Mouse (Mus musculus): ENCODE results near the gene B3gnt8. TPM values are rescaled to one million over a fixed set of nuclear protein-coding genes. Genes with fewer than 3 reads are reported as not detected.
"Not testable (repeated sequence)": the region's sequence is repeated elsewhere in the genome, so short reads cannot be mapped to it uniquely, and the experiment has no call there.

B3gnt8 gene
- 1 to 10 TPM; 3.1 to 6.0 TPM for total RNA-seq (2021)

GRCm38 (mm10) chr7:25626509-25627430, at the start of gene B3gnt8:
Gene B3gnt8 (plus strand): TSS chr7:25626654.
- DNase-seq = peak; percentile 69 to 78
- intact Hi-C loops (cut with DNase I) = loop anchor here (2.0 kb wide), 1 partner anchor 32 kb away; the partner anchor contains the start of genes Bckdha and Exosc5

- DNase-seq = not testable (repeated sequence)
- intact Hi-C loops (cut with DNase I) = loop anchor here (5.0 kb wide), 1 partner anchor 740 kb away; no protein-coding TSS in a partner anchor
Observed at GRCm38 (mm10) chr7:25576793-25577437, 49.5 kb upstream of the B3gnt8 start.

GRCm38 (mm10) chr7:25579441-25579840, 47.0 kb upstream of the B3gnt8 start:
- DNase-seq = no peak
- intact Hi-C loops (cut with DNase I) = loop anchor here (5.0 kb wide), 1 partner anchor 742 kb away; no protein-coding TSS in a partner anchor

GRCm38 (mm10) chr7:25582301-25582810, 44.1 kb upstream of the B3gnt8 start:
- DNase-seq = no peak
- intact Hi-C loops (cut with DNase I) = no loop called here

- intact Hi-C loops (cut with DNase I) = no loop called here
Observed at GRCm38 (mm10) chr7:25584651-25585050, 41.8 kb upstream of the B3gnt8 start.

GRCm38 (mm10) chr7:25585351-25586204, 40.9 kb upstream of the B3gnt8 start:
- no peak for DNase-seq
- intact Hi-C loops (cut with DNase I) = no loop called here

More at GRCm38 (mm10) chr7:25584651-25585050, 41.8 kb upstream of the B3gnt8 start:
- no peak for DNase-seq

- no peak for DNase-seq
- intact Hi-C loops (cut with DNase I) = no loop called here
Observed at GRCm38 (mm10) chr7:25591226-25591625, 35.2 kb upstream of the B3gnt8 start.

GRCm38 (mm10) chr7:25593859-25594258, 32.6 kb upstream of the B3gnt8 start:
- intact Hi-C loops (cut with DNase I) = no loop called here
- DNase-seq = no peak

GRCm38 (mm10) chr7:25599663-25600062, 26.8 kb upstream of the B3gnt8 start:
- DNase-seq = peak; percentile 74 to 83
- intact Hi-C loops (cut with DNase I) = loop anchor here (5.0 kb wide), 2 partner anchors 112 to 172 kb away; no protein-coding TSS in a partner anchor

GRCm38 (mm10) chr7:25600666-25601065, 25.8 kb upstream of the B3gnt8 start:
- DNase-seq = no peak
- intact Hi-C loops (cut with DNase I) = no loop called here

GRCm38 (mm10) chr7:25601346-25601745, 25.1 kb upstream of the B3gnt8 start:
- DNase-seq = no peak
- intact Hi-C loops (cut with DNase I) = no loop called here

GRCm38 (mm10) chr7:25606625-25607063, 19.8 kb upstream of the B3gnt8 start:
- intact Hi-C loops (cut with DNase I) = no loop called here
- no peak for DNase-seq

- intact Hi-C loops (cut with DNase I) = no loop called here
- no peak for DNase-seq
Observed at GRCm38 (mm10) chr7:25607196-25607595, 19.3 kb upstream of the B3gnt8 start.

GRCm38 (mm10) chr7:25610056-25610455, 16.4 kb upstream of the B3gnt8 start:
- intact Hi-C loops (cut with DNase I) = no loop called here
- DNase-seq = no peak

GRCm38 (mm10) chr7:25611501-25611900, 15.0 kb upstream of the B3gnt8 start:
- intact Hi-C loops (cut with DNase I) = no loop called here

GRCm38 (mm10) chr7:25614086-25614485, 12.4 kb upstream of the B3gnt8 start:
- intact Hi-C loops (cut with DNase I) = no loop called here
- no peak for DNase-seq

More at GRCm38 (mm10) chr7:25611501-25611900, 15.0 kb upstream of the B3gnt8 start:
- DNase-seq = no peak

GRCm38 (mm10) chr7:25614831-25615705, 11.4 kb upstream of the B3gnt8 start:
- DNase-seq = no peak
- intact Hi-C loops (cut with DNase I) = no loop called here

GRCm38 (mm10) chr7:25615706-25616011, 10.8 kb upstream of the B3gnt8 start, which contains the start of gene Erich4:
Gene Erich4 (minus strand): TSS chr7:25615892.
- intact Hi-C loops (cut with DNase I) = no loop called here
- no peak for DNase-seq

All from heart, postnatal 10 days (tissue).